Mouse (Mus musculus) neural tube, embryonic 14.5 days (tissue): ENCODE measurements around the gene Coq8a. TPM values are rescaled to one million over a fixed set of nuclear protein-coding genes. Genes with fewer than 3 reads are reported as not detected.

Experiments used
- ATAC-seq: fragments of 200-750 bp; cut with Nextera tagmentation; 2 replicates; pipeline ENCODE4 v1.8.0; 2017; ENCODE audit warnings: low read depth, mild to moderate bottlenecking, moderate TSS enrichment, moderate library complexity
- H3K27ac ChIP-seq: fragments of 300-500 bp; sonication (generic); 2 replicates; pipeline ENCODE4 v1.5.1; 2014; ENCODE audit warnings: low read depth, mild to moderate bottlenecking, control low read depth, low read length, moderate library complexity, mixed read lengths
- H3K27me3 ChIP-seq: fragments of 300-500 bp; sonication (generic); 2 replicates; pipeline ENCODE4 v1.6.1; 2014; ENCODE audit warnings: low read length; ENCODE audit not compliant: control insufficient read depth, insufficient read depth
- H3K36me3 ChIP-seq: fragments of 300-500 bp; sonication (generic); 2 replicates; pipeline ENCODE4 v1.6.1; 2014; ENCODE audit warnings: low read length, mixed read lengths; ENCODE audit not compliant: control insufficient read depth, insufficient read depth
- H3K4me1 ChIP-seq: fragments of 300-500 bp; sonication (generic); 2 replicates; pipeline ENCODE4 v1.6.1; 2014; ENCODE audit warnings: low read length; ENCODE audit not compliant: control insufficient read depth, insufficient read depth
- H3K4me2 ChIP-seq: fragments of 300-500 bp; sonication (generic); 2 replicates; pipeline ENCODE4 v1.6.1; 2014; ENCODE audit warnings: mild to moderate bottlenecking, low read depth, low read length, control low read depth
- H3K4me3 ChIP-seq: fragments of 300-500 bp; sonication (generic); 2 replicates; pipeline ENCODE4 v1.5.1; 2014; ENCODE audit warnings: low read depth, low read length, control low read depth, mixed read lengths
- H3K9ac ChIP-seq: fragments of 300-500 bp; sonication (generic); replicated peaks from 2 replicates; pipeline ENCODE4 v1.6.1; 2014; ENCODE audit warnings: low read depth, mild to moderate bottlenecking, control low read depth, low read length, mixed read lengths
- H3K9me3 ChIP-seq: fragments of 300-500 bp; sonication (generic); 2 replicates; pipeline ENCODE4 v1.6.1; 2016; ENCODE audit warnings: low read length; ENCODE audit not compliant: control insufficient read depth
- WGBS: fragments of 180-500 bp; shearing (Covaris S2); extraction: QIAGEN DNeasy Blood & Tissue Kit; methylation state at CpG from one replicate; pipeline ENCODE4 v1.1.7; 2014; 5-methylcytosine and 5-hydroxymethylcytosine counted together
- polyA plus RNA-seq: library from polyadenylated mRNA; unstranded; fragments of >200 nt; fragmentation: Nextera tagmentation; extraction: Ambion mirVana; gene quantifications from 2 replicates; pipeline ENCODE4 v1.2.1, GENCODE M21; 2014

Gene Coq8a
- polyA plus RNA-seq, 1 experiment from 2014 or later, result 3.1 TPM

- Histone ChIP-seq H3K27ac (no peak overlapping the region), H3K9ac (no peak overlapping the region), H3K9me3 (no peaks in the 10 kb centered on the region), H3K4me1 (no peaks in the 10 kb centered on the region), H3K27me3 (no peaks in the 10 kb centered on the region), H3K4me2 (no peak overlapping the region), H3K36me3 (peaks cover 26% of the 10 kb centered on the region; the same call in 1 of the 2 replicates), H3K4me3 (no peak overlapping the region)
- ATAC-seq, result no peak
- 86% methylated on average over 20 of the region's 20 CpGs for WGBS
These were observed 37.6 kb downstream of the Coq8a start for GRCm38 (mm10) chr1:180161566-180162355.

GRCm38 (mm10) chr1:180161160-180161559, 38.2 kb downstream of the Coq8a start:
- Histone ChIP-seq H3K4me3 (no peak overlapping the region), H3K9ac (no peak overlapping the region), H3K4me1 (no peaks in the 10 kb centered on the region), H3K4me2 (no peak overlapping the region), H3K36me3 (peaks cover 26% of the 10 kb centered on the region; the same call in 1 of the 2 replicates), H3K27me3 (no peaks in the 10 kb centered on the region), H3K9me3 (no peaks in the 10 kb centered on the region), H3K27ac (no peak overlapping the region)
- 60% methylated on average over 3 of the region's 3 CpGs for WGBS
- ATAC-seq, result no peak

- WGBS, result 76% methylated on average over 2 of the region's 2 CpGs
- peaks cover 26% of the 10 kb centered on the region; the same call in 1 of the 2 replicates for H3K36me3 ChIP-seq
These were observed 38.9 kb downstream of the Coq8a start for GRCm38 (mm10) chr1:180160545-180160944.

GRCm38 (mm10) chr1:180158648-180159047, 40.8 kb downstream of the Coq8a start:
- Histone ChIP-seq H3K4me1 (no peaks in the 10 kb centered on the region), H3K9ac (no peak overlapping the region), H3K27me3 (no peaks in the 10 kb centered on the region), H3K9me3 (no peaks in the 10 kb centered on the region), H3K4me2 (no peak overlapping the region), H3K27ac (no peak overlapping the region), H3K36me3 (peaks cover 26% of the 10 kb centered on the region; the same call in 1 of the 2 replicates), H3K4me3 (no peak overlapping the region)
- no peak for ATAC-seq
- WGBS, result 88% methylated on average over 2 of the region's 2 CpGs

More at GRCm38 (mm10) chr1:180160545-180160944, 38.9 kb downstream of the Coq8a start:
- H3K9me3 ChIP-seq, result no peaks in the 10 kb centered on the region
- no peaks in the 10 kb centered on the region for H3K27me3 ChIP-seq
- no peaks in the 10 kb centered on the region for H3K4me1 ChIP-seq
- ATAC-seq, result no peak
- H3K27ac ChIP-seq, result no peak overlapping the region
- H3K4me3 ChIP-seq, result no peak overlapping the region
- no peak overlapping the region for H3K4me2 ChIP-seq
- H3K9ac ChIP-seq, result no peak overlapping the region

GRCm38 (mm10) chr1:180151191-180151590, 48.2 kb downstream of the Coq8a start:
- H3K27ac ChIP-seq, result no peak overlapping the region
- H3K9ac ChIP-seq, result no peak overlapping the region
- no peak overlapping the region for H3K4me2 ChIP-seq
- no peaks in the 10 kb centered on the region for H3K27me3 ChIP-seq
- no peak for ATAC-seq
- 84% methylated on average over 8 of the region's 8 CpGs for WGBS
- H3K36me3 ChIP-seq, result peaks cover 21% of the 10 kb centered on the region
- no peaks in the 10 kb centered on the region for H3K4me1 ChIP-seq
- no peaks in the 10 kb centered on the region for H3K9me3 ChIP-seq
- H3K4me3 ChIP-seq, result no peak overlapping the region

- ATAC-seq, result no peak
- Histone ChIP-seq H3K4me3 (no peak overlapping the region), H3K9me3 (no peaks in the 10 kb centered on the region), H3K9ac (no peak overlapping the region), H3K36me3 (peaks cover 27% of the 10 kb centered on the region), H3K4me1 (no peaks in the 10 kb centered on the region), H3K27ac (no peak overlapping the region), H3K27me3 (no peaks in the 10 kb centered on the region), H3K4me2 (no peak overlapping the region)
- 95% methylated on average over 4 of the region's 4 CpGs for WGBS
These were observed 50.8 kb downstream of the Coq8a start for GRCm38 (mm10) chr1:180148563-180148962.

- H3K36me3 ChIP-seq, result peaks cover 27% of the 10 kb centered on the region
- H3K9ac ChIP-seq, result no peak overlapping the region
- H3K27me3 ChIP-seq, result no peaks in the 10 kb centered on the region
- no peaks in the 10 kb centered on the region for H3K4me1 ChIP-seq
- no peak for ATAC-seq
- WGBS, result 82% methylated on average over 4 of the region's 4 CpGs
- no peak overlapping the region for H3K4me3 ChIP-seq
- H3K4me2 ChIP-seq, result no peak overlapping the region
- H3K9me3 ChIP-seq, result no peaks in the 10 kb centered on the region
- no peak overlapping the region for H3K27ac ChIP-seq
These were observed 51.4 kb downstream of the Coq8a start for GRCm38 (mm10) chr1:180148036-180148435.

- H3K4me1 ChIP-seq, result no peaks in the 10 kb centered on the region
- peaks cover 30% of the 10 kb centered on the region for H3K36me3 ChIP-seq
- H3K9me3 ChIP-seq, result no peaks in the 10 kb centered on the region
- no peak overlapping the region for H3K4me3 ChIP-seq
- WGBS, result 90% methylated on average over 2 of the region's 2 CpGs
- no peak for ATAC-seq
- H3K4me2 ChIP-seq, result no peak overlapping the region
- H3K9ac ChIP-seq, result no peak overlapping the region
- H3K27ac ChIP-seq, result no peak overlapping the region
- no peaks in the 10 kb centered on the region for H3K27me3 ChIP-seq
These were observed 58.4 kb downstream of the Coq8a start for GRCm38 (mm10) chr1:180140970-180141369.

GRCm38 (mm10) chr1:180139158-180139557, 60.2 kb downstream of the Coq8a start:
- H3K36me3 ChIP-seq, result peaks cover 24% of the 10 kb centered on the region; the same call in 1 of the 2 replicates
- no peaks in the 10 kb centered on the region for H3K9me3 ChIP-seq
- no peak overlapping the region for H3K4me2 ChIP-seq
- no peaks in the 10 kb centered on the region for H3K4me1 ChIP-seq
- no peaks in the 10 kb centered on the region for H3K27me3 ChIP-seq
- no peak overlapping the region for H3K27ac ChIP-seq
- H3K4me3 ChIP-seq, result no peak overlapping the region
- H3K9ac ChIP-seq, result no peak overlapping the region
- ATAC-seq, result no peak
- WGBS, result 87% methylated on average over 4 of the region's 4 CpGs
